Mouse (Mus musculus) CH12.LX (cell line): ENCODE measurements at regions not wholly inside any gene's neighbourhood (a gene's known extent, or its start where the extent isn't known, plus 50 kb on each side); places are given as distances from the start of the nearest gene placed in this dataset.
A peak's percentile ranks its signal among the peaks of the same experiment; 100 is the strongest.

Source experiments
- DNase-seq: peaks from one replicate; pipeline ENCODE4 v3.0.0-alpha.2; 2013; ENCODE audit errors: extremely low read depth
- H3K27ac ChIP-seq: 2 replicates; pipeline ENCODE4 v1.5.1; 2012; ENCODE audit warnings: low read depth, mild to moderate bottlenecking, control low read depth, moderate library complexity; ENCODE audit not compliant: insufficient read depth
- H3K27me3 ChIP-seq: replicated peaks from 2 replicates; pipeline ENCODE3; 2012; ENCODE audit warnings: inconsistent platforms
- H3K36me3 ChIP-seq, 2 experiments: replicated peaks in 1 of 2; 2 replicates each; pipeline versions ENCODE3 to v1.6.1; 2012; ENCODE audit warnings: inconsistent platforms in 1 of 2, low read length in 1 of 2, mild to moderate bottlenecking in 1 of 2, mixed read lengths in 1 of 2, moderate library complexity in 1 of 2; ENCODE audit not compliant: control insufficient read depth in 1 of 2, insufficient read depth in 1 of 2
- H3K4me1 ChIP-seq, 2 experiments: 2 replicates each; pipeline ENCODE4 v1.6.1; 2012; ENCODE audit warnings: inconsistent platforms in 1 of 2, moderate library complexity in 1 of 2; ENCODE audit not compliant: insufficient read depth in 2 of 2, control insufficient read depth in 1 of 2
- H3K4me2 ChIP-seq: 2 replicates; pipeline ENCODE4 v1.6.1; 2012; ENCODE audit warnings: low read depth, mild to moderate bottlenecking, control low read depth; ENCODE audit not compliant: poor library complexity, insufficient read depth, severe bottlenecking
- H3K4me3 ChIP-seq, 3 experiments: fragments of 150-350 bp in 1 of 3; sonication (generic) in 1 of 3; replicated peaks in 1 of 3; 2 replicates each; pipeline versions ENCODE3 to v1.5.1; 2011 to 2012; ENCODE audit warnings: low read depth in 2 of 3, low read length in 2 of 3, mild to moderate bottlenecking in 2 of 3, moderate library complexity in 2 of 3, control low read depth in 1 of 3, improper control_type of control experiment in 1 of 3, inconsistent platforms in 1 of 3, mixed read lengths in 1 of 3; ENCODE audit not compliant: poor library complexity in 1 of 3
- H3K79me2 ChIP-seq: replicated peaks from 2 replicates; pipeline ENCODE4 v1.6.1; 2012; ENCODE audit warnings: mild to moderate bottlenecking, moderate library complexity; ENCODE audit not compliant: control insufficient read depth, poor library complexity, insufficient read depth, severe bottlenecking; ENCODE audit errors: extremely low read depth
- H3K9ac ChIP-seq: 2 replicates; pipeline ENCODE4 v1.6.1; 2012; ENCODE audit warnings: low read depth, mild to moderate bottlenecking, control low read depth, moderate library complexity; ENCODE audit not compliant: insufficient read depth
- H3K9me3 ChIP-seq: replicated peaks from 2 replicates; pipeline ENCODE3; 2012; ENCODE audit warnings: low read length, inconsistent platforms, mixed read lengths
- BHLHE40 ChIP-seq: IDR thresholded peaks from 2 replicates; pipeline ENCODE4 v1.6.1; 2011; ENCODE audit warnings: mild to moderate bottlenecking, low read depth, low read length, improper control_type of control experiment
- CHD2 ChIP-seq: IDR thresholded peaks from 2 replicates; pipeline ENCODE4 v1.6.1; 2011; ENCODE audit warnings: low read length, improper control_type of control experiment
- CTCF ChIP-seq, 2 experiments: IDR thresholded peaks in 1 of 2; conservative IDR thresholded peaks in 1 of 2; 2 replicates each; pipeline ENCODE4 v1.5.1; 2011 to 2012; ENCODE audit warnings: low read depth in 2 of 2, low read length in 2 of 2, improper control_type of control experiment in 1 of 2, inconsistent platforms in 1 of 2, mild to moderate bottlenecking in 1 of 2, moderate library complexity in 1 of 2
- ELF1 ChIP-seq: IDR thresholded peaks from 2 replicates; pipeline ENCODE4 v1.6.1; 2014; ENCODE audit warnings: low read depth, mild to moderate bottlenecking, inconsistent platforms, low read length, improper control_type of control experiment
- HCFC1 ChIP-seq: IDR thresholded peaks from 2 replicates; pipeline ENCODE4 v1.6.1; 2012; ENCODE audit warnings: low read depth, mild to moderate bottlenecking, inconsistent platforms, low read length, improper control_type of control experiment
- IRF4 ChIP-seq: IDR thresholded peaks from 2 replicates; pipeline ENCODE4 v1.6.1; 2014; ENCODE audit warnings: low read depth, mild to moderate bottlenecking, inconsistent platforms, low read length, improper control_type of control experiment
- JUN ChIP-seq: IDR thresholded peaks from 2 replicates; pipeline ENCODE4 v1.6.1; 2011; ENCODE audit warnings: low read depth, mild to moderate bottlenecking, low read length, improper control_type of control experiment, moderate library complexity; ENCODE audit not compliant: insufficient read depth
- MAFK ChIP-seq: IDR thresholded peaks from 2 replicates; pipeline ENCODE4 v1.6.1; 2011; ENCODE audit warnings: low read length, improper control_type of control experiment; ENCODE audit not compliant: insufficient replicate concordance
- MAX ChIP-seq: IDR thresholded peaks from 2 replicates; pipeline ENCODE4 v1.6.1; 2011; ENCODE audit warnings: low read length, improper control_type of control experiment
- MEF2A ChIP-seq: IDR thresholded peaks from 2 replicates; pipeline ENCODE4 v1.6.1; 2014; ENCODE audit warnings: low read depth, mild to moderate bottlenecking, inconsistent platforms, low read length, improper control_type of control experiment, borderline replicate concordance
- MYC ChIP-seq: IDR thresholded peaks from 2 replicates; pipeline ENCODE4 v1.6.1; 2011; ENCODE audit warnings: low read depth, mild to moderate bottlenecking, improper control_type of control experiment, low read length
- NELFE ChIP-seq: IDR thresholded peaks from 2 replicates; pipeline ENCODE4 v1.6.1; 2011; ENCODE audit warnings: low read depth, low read length, improper control_type of control experiment
- PAX5 ChIP-seq: IDR thresholded peaks from 2 replicates; pipeline ENCODE4 v1.6.1; 2012; ENCODE audit warnings: low read length, inconsistent platforms, mixed read lengths
- POLR2A ChIP-seq: IDR thresholded peaks from 2 replicates; pipeline ENCODE4 v1.6.1; 2011; ENCODE audit warnings: low read depth, mild to moderate bottlenecking, improper control_type of control experiment, low read length
- RAD21 ChIP-seq: IDR thresholded peaks from 2 replicates; pipeline ENCODE4 v1.6.1; 2011; ENCODE audit warnings: low read depth, mild to moderate bottlenecking, low read length, improper control_type of control experiment, moderate library complexity
- SMC3 ChIP-seq: IDR thresholded peaks from 2 replicates; pipeline ENCODE4 v1.6.1; 2011; ENCODE audit warnings: low read depth, low read length, improper control_type of control experiment
- TCF12 ChIP-seq: IDR thresholded peaks from 2 replicates; pipeline ENCODE4 v1.6.1; 2014; ENCODE audit warnings: low read depth, mild to moderate bottlenecking, inconsistent platforms, low read length, improper control_type of control experiment
- UBTF ChIP-seq: IDR thresholded peaks from 2 replicates; pipeline ENCODE4 v1.6.1; 2012; ENCODE audit warnings: low read depth, mild to moderate bottlenecking, inconsistent platforms, low read length, improper control_type of control experiment, moderate library complexity
- ZC3H11A ChIP-seq: IDR thresholded peaks from 2 replicates; pipeline ENCODE4 v1.6.1; 2012; ENCODE audit warnings: low read depth, mild to moderate bottlenecking, inconsistent platforms, low read length, improper control_type of control experiment
- ZMIZ1 ChIP-seq: IDR thresholded peaks from 2 replicates; pipeline ENCODE4 v1.6.1; 2012; ENCODE audit warnings: low read depth, mild to moderate bottlenecking, inconsistent platforms, low read length, improper control_type of control experiment
- dilution Hi-C: fragments of 300-500 bp; cut with MboI; formaldehyde crosslinking; loops from 2 replicates; pipeline ENCODE4 v1.14.3; 2020; ENCODE audit warnings: low sequenced_read_pairs; ENCODE audit not compliant: extremely low pct_unique_long_range_greater_than_20kb, extremely low pct_ligation_motif_present
- in situ Hi-C: fragments of 300-500 bp; cut with MboI; formaldehyde crosslinking; loops from 3 replicates; pipeline ENCODE4 v1.14.3; 2019; ENCODE audit warnings: low sequenced_read_pairs, low pct_ligation_motif_present, low pct_unique_long_range_greater_than_20kb, mixed read lengths

DNA sequence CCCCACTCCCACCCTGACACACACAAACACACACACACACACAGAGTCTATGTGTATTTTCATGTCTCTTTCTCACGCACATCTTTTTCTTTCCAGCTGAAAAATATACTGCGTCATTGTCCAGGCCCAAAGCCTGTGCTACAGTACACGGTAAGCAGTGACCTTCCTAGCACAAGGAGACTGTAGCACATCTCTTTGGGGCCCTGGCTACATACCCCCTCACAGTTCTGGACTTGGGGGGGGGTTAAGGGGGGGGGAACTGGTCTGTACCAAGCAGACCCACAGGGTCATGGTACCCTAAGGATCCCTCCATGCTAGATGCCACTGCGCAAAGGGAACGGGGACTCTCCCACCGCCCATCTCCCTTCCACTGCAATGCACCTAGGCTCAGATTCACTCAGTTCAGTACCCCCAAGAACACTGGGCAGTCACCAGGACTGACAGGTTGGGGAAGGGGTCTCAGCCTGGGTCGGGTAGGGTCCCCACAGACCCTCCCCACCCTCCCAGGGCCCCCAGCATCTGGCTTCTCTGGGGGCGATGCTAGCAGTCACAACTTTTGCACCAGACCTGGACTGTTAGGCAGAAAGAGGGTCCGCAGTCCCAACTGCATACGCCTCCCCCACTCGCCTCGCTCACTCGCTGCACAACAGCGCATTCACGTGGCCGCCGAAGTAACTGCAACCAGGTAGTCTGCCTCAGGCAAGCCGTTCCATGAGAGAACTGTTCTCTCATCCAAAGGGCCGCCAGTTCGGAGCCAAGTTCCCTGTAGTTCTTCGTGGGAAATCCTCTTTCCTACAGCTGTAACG is 91.3 kb downstream of the Edn3 start:
- no peaks in the 10 kb centered on the region for H3K79me2 ChIP-seq
- no peak overlapping the region for H3K4me2 ChIP-seq
- dilution Hi-C loops (no loop called here), in situ Hi-C loops (loop anchor here (10.0 kb wide), 1 partner anchor 197 kb away; no protein-coding TSS in a partner anchor)
- no peaks in the 10 kb centered on the region for H3K9me3 ChIP-seq
- H3K27me3 ChIP-seq, result no peaks in the 10 kb centered on the region
- peak; percentile 46 for DNase-seq
- TF ChIP-seq ZMIZ1 (no peak), RAD21 (peak; percentile 85), SMC3 (peak; percentile 77), MEF2A (peak; percentile 21; the same call in 1 of the 2 replicates), BHLHE40 (no peak), IRF4 (peak; percentile 23; the same call in 1 of the 2 replicates), ZC3H11A (peak; percentile 43), CTCF (conservative IDR thresholded peaks at IDR 0.05 in 1 of 2, IDR thresholded peaks at IDR 0.05 in 1 of 2; ENCODE audit: low read depth in 2 of 2, low read length in 2 of 2) (peak; percentile 70 to 83), CHD2 (peak; percentile 78), ELF1 (peak; percentile 34; the same call in 1 of the 2 replicates), MAX (0 out of 2 replicates have a peak, but pooled peaks have one; percentile 24), PAX5 (no peak)
- H3K36me3 ChIP-seq, result no peaks in the 10 kb centered on the region
- no peak overlapping the region for H3K4me3 ChIP-seq
- no peak overlapping the region for H3K9ac ChIP-seq
- H3K27ac ChIP-seq, result no peak overlapping the region
- H3K4me1 ChIP-seq, result peaks cover 8 to 23% of the 10 kb centered on the region in 2 experiments

DNA sequence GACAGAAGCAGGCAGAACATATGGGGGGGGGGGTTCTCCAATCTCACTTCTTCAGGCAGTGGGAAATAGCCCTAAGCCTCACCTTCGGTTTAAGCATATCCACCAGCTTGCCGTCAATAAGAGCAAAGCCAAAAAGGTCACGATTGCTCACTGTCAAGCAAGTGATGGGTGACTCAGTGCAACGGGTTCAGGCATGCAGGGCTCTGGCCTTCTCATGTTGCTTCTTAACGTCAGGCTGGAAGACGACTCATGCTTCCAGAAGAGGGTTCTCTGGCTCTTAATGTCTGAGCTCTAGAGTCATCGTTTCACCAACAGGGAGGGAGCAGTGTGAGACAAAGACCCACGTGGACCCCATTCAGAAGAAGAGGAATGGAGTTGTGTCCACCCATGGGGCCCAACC is 93.4 kb downstream of the Edn3 start:
- TF ChIP-seq HCFC1 (no peak), UBTF (no peak), MEF2A (no peak), TCF12 (no peak), BHLHE40 (no peak), RAD21 (no peak), SMC3 (no peak), JUN (no peak), MAFK (no peak), POLR2A (no peak), NELFE (no peak), CTCF (conservative IDR thresholded peaks at IDR 0.05 in 1 of 2, IDR thresholded peaks at IDR 0.05 in 1 of 2; ENCODE audit: low read depth in 2 of 2, low read length in 2 of 2) (no peak), MYC (no peak)
- Histone ChIP-seq H3K27ac (no peak overlapping the region), H3K36me3 (no peaks in the 10 kb centered on the region), H3K9ac (no peak overlapping the region), H3K4me2 (no peak overlapping the region), H3K9me3 (no peaks in the 10 kb centered on the region), H3K4me3 (no peak overlapping the region), H3K79me2 (no peaks in the 10 kb centered on the region), H3K4me1 (peaks cover 5 to 25% of the 10 kb centered on the region in 2 experiments), H3K27me3 (no peaks in the 10 kb centered on the region)
- in situ Hi-C loops (loop anchor here (10.0 kb wide), 1 partner anchor 199 kb away; no protein-coding TSS in a partner anchor), dilution Hi-C loops (no loop called here)
- DNase-seq, result no peak
